Mouse (Mus musculus): ENCODE results near the gene Lama5. TPM values are rescaled to one million over a fixed set of nuclear protein-coding genes. Genes with fewer than 3 reads are reported as not detected.

Gene Lama5
- polyA plus RNA-seq, 1 experiment: 8.3 TPM

DNA sequence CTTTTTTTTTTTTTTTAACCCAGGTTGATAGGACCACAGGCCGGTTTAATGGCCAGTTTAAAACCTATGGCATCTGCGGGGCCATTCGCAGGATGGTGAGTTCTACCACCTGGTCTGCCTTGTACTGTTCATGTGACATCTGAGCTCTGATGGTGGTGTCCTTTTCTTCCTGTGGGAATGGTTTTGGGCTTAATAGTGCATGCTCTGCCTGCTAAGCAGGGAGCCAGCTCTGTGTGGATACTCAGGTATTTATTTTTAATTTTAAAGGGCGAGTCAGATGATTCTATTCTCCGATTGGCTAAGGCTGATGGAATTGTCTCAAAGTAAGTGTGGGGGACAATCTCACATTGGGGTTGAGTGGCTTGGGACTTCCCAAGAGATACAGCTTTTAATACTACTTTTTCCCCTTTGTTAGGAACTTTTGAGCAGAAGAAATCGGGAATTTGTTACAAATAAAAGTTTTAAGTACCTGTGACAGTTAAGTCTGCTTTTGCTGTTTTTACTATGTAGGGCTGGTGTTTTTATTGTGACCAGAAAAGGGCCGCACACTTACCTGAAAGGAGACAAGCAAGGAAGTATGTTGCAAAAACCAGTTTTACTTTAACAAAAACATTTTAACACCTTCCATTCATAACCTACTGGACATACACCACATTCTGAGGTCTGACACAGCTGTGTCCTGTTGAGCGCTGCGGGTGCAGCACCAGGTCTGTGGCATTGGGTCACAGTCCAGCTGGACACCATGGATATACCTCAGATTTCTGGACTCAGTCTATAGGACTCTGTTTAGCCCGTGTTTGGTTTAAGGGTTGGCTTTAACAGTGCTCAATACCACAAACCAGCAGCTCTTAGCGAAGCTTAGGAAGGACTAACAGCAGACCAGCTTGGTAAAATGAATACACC lies 32.6 kb upstream of the Lama5 start:
- Histone ChIP-seq H3K4me3 (ENCODE audit: control insufficient read depth, low read depth, low read length) (peak overlapping the region; percentile 96), H3K27ac (ENCODE audit: control insufficient read depth, insufficient read depth, low read depth, low read length) (no peak overlapping the region), H3K36me3 (ENCODE audit: control insufficient read depth, insufficient read depth, low read length) (no peaks in the 10 kb centered on the region; the same call in none of the 2 replicates), H3K4me1 (ENCODE audit: control insufficient read depth, insufficient read depth, low read length) (peaks cover 10% of the 10 kb centered on the region), H3K27me3 (ENCODE audit: control insufficient read depth, insufficient read depth, low read length) (no peaks in the 10 kb centered on the region)
- no peak for TF ChIP-seq CTCF (IDR thresholded peaks at IDR 0.05; ENCODE audit: control insufficient read depth, insufficient read depth, insufficient replicate concordance, low read depth, low read length)
- no peak for TF ChIP-seq POLR2A (IDR thresholded peaks at IDR 0.05; ENCODE audit: control insufficient read depth, low read depth, low read length)

DNA sequence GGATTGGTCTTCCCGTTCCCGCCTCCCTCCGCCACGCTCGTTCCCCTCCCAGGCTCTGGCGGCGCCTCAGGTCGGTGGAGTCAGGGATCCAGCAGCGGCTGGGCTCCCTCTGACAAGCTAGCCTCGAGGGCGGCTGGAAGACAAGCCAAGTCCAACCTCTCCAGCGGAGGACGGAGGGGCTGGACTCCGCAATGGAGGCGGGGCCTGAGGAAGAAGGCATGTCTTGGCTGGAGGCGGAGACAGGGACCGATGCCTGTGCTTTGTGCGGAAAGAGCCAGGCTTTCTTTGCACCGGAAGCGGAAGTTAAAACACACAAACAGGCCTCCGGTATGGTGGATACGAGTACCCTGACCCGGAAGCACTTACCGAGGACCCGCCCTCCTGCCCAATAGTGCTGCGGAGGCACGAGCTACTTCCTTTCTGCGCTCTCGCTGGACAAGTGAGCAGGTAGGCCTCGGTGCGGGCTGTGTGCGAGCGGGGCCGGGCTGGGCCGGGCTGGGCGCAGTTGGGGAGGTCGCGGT lies 31.4 kb upstream of the Lama5 start, which contains the start of gene Rps21:
TSS of gene Rps21 (plus strand) at position 377 of the 521 bp plus-strand sequence.
- Histone ChIP-seq H3K4me3 (ENCODE audit: control insufficient read depth, low read depth, low read length) (peak within 1 kb of the TSS; percentile 96), H3K27ac (ENCODE audit: control insufficient read depth, insufficient read depth, low read depth, low read length) (peak within 1 kb of the TSS; percentile 84), H3K36me3 (ENCODE audit: control insufficient read depth, insufficient read depth, low read length) (no peaks in the 10 kb centered on the region; the same call in 1 of the 2 replicates), H3K4me1 (ENCODE audit: control insufficient read depth, insufficient read depth, low read length) (peaks cover 10% of the 10 kb centered on the region), H3K27me3 (ENCODE audit: control insufficient read depth, insufficient read depth, low read length) (no peaks in the 10 kb centered on the region)
- TF ChIP-seq POLR2A (IDR thresholded peaks at IDR 0.05; ENCODE audit: control insufficient read depth, low read depth, low read length) (peak; percentile 99), CTCF (IDR thresholded peaks at IDR 0.05; ENCODE audit: control insufficient read depth, insufficient read depth, insufficient replicate concordance, low read depth, low read length) (no peak)

DNA sequence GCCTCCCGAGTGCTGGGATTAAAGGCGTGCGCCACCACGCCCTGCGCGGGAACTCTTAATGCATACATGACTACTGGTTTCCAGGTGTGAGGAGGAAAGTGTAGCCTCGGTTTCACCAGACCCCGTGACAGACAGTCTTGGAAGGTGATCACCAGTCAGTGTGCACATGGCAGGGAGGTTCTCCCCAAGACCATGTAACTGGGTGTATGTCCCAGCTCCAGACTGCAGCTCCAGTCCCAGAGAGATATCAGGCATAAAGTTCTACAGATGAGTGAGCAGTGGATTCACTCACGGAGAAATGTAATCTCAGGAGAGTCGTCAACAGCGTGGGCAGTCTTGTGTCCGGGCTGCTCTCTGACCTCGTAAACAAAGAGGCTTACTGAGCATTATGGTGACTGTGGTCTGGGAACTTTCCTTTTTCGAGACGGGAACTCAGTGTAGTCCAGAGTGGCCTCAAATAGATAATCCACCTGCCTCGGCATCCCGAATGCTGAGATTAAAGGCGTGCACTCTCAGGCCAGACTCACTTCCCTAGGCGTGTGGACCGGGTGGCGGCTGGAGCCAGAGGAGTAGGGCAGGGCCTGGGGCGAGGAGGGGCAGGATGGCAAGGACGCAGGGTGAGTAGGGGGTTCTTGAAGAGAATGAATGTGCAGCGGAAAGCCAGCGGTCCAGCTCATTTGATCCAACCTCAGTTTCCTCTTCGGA lies 30.8 kb upstream of the Lama5 start:
- H3K27me3 ChIP-seq (ENCODE audit: control insufficient read depth, insufficient read depth, low read length): no peaks in the 10 kb centered on the region
- H3K36me3 ChIP-seq (ENCODE audit: control insufficient read depth, insufficient read depth, low read length): no peaks in the 10 kb centered on the region; the same call in 1 of the 2 replicates
- H3K4me1 ChIP-seq (ENCODE audit: control insufficient read depth, insufficient read depth, low read length): peaks cover 10% of the 10 kb centered on the region
- no peak for TF ChIP-seq POLR2A (IDR thresholded peaks at IDR 0.05; ENCODE audit: control insufficient read depth, low read depth, low read length)
- TF ChIP-seq CTCF (IDR thresholded peaks at IDR 0.05; ENCODE audit: control insufficient read depth, insufficient read depth, insufficient replicate concordance, low read depth, low read length): no peak
- H3K27ac ChIP-seq (ENCODE audit: control insufficient read depth, insufficient read depth, low read depth, low read length): peak overlapping the region; percentile 79
- H3K4me3 ChIP-seq (ENCODE audit: control insufficient read depth, low read depth, low read length): peak overlapping the region; percentile 96

DNA sequence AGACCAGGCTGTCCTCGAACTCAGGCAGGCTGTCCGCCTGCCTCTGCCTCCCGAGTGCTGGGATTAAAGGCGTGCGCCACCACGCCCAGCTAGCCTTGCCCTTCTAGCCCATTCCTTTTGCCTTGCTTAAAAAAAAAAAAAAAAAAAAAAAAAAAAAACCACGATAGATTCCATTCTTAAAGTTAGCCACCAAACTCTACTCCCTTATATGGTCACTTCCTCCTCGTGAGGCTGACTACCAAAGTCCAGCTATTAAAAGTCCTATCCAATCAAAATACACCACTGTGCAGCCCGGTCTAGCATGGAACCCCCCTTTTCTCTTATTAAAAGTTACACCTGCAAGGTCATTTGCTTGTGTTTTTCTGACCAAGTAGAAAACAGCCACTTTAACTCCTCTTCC lies 30.0 kb upstream of the Lama5 start:
- no peaks in the 10 kb centered on the region for H3K27me3 ChIP-seq (ENCODE audit: control insufficient read depth, insufficient read depth, low read length)
- no peak for TF ChIP-seq POLR2A (IDR thresholded peaks at IDR 0.05; ENCODE audit: control insufficient read depth, low read depth, low read length)
- no peak for TF ChIP-seq CTCF (IDR thresholded peaks at IDR 0.05; ENCODE audit: control insufficient read depth, insufficient read depth, insufficient replicate concordance, low read depth, low read length)
- peaks cover 12% of the 10 kb centered on the region for H3K4me1 ChIP-seq (ENCODE audit: control insufficient read depth, insufficient read depth, low read length)
- no peak overlapping the region for H3K27ac ChIP-seq (ENCODE audit: control insufficient read depth, insufficient read depth, low read depth, low read length)
- H3K4me3 ChIP-seq (ENCODE audit: control insufficient read depth, low read depth, low read length): no peak overlapping the region
- no peaks in the 10 kb centered on the region; the same call in 1 of the 2 replicates for H3K36me3 ChIP-seq (ENCODE audit: control insufficient read depth, insufficient read depth, low read length)

DNA sequence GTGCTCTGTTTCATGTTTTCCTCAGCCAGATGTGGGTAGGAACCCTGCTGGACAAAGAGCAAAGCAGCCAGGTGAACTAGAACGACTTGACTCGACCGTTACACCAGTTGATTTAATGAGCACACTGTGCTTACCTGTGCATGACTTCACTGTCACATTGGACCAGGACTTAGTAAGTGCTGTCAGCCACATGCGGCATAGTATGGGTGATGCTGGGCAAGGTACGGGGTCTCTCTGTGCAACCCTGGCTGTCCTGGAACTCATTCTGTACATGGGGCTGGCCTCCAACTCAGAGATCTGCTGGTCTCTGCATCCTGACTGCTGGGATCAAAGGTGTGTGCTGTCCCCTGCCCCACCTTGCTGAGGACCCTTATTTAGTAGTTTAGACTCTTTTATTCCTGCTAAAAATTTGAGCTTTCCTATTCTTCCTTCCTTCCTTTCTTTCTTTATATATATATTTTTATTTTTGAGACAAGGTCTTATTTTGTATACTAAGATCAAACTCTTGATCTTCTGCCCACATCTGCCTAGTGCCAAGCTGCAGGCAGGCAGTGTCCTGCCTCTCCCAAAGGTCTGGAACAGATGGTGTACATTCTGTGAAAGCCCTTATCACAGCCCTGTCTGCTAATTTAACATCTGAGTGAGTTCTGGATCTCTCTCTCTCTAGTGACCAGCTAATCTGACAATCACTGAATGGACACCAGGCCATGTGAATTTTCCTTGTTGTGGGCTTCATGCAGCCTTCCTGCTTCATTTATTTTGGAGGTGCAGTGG lies 29.0 kb upstream of the Lama5 start:
- no peak for TF ChIP-seq POLR2A (IDR thresholded peaks at IDR 0.05; ENCODE audit: control insufficient read depth, low read depth, low read length)
- TF ChIP-seq CTCF (IDR thresholded peaks at IDR 0.05; ENCODE audit: control insufficient read depth, insufficient read depth, insufficient replicate concordance, low read depth, low read length): no peak
- Histone ChIP-seq H3K27ac (ENCODE audit: control insufficient read depth, insufficient read depth, low read depth, low read length) (no peak overlapping the region), H3K36me3 (ENCODE audit: control insufficient read depth, insufficient read depth, low read length) (no peaks in the 10 kb centered on the region), H3K4me1 (ENCODE audit: control insufficient read depth, insufficient read depth, low read length) (peaks cover 12% of the 10 kb centered on the region), H3K4me3 (ENCODE audit: control insufficient read depth, low read depth, low read length) (no peak overlapping the region), H3K27me3 (ENCODE audit: control insufficient read depth, insufficient read depth, low read length) (no peaks in the 10 kb centered on the region)

DNA sequence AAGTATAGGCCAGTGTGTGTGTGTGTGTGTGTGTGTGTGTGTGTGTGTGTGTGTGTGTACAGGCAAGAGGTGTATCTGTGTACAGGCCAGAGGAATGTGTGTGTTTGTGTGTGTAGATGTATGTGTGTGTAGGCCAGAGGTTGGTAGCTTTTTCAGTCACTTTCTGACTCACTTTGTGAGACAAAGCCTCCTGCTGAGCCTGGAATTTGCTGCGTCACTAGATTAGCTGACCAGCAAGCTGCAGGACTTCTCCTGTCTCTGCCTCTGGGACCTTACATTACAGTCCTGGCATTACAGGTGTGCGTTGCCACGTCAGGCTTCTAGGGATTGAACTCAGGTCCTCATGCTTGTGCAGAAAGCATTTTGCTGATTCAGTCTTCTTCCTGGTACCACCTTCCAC lies 26.2 kb upstream of the Lama5 start:
- Histone ChIP-seq H3K27ac (ENCODE audit: control insufficient read depth, insufficient read depth, low read depth, low read length) (no peak overlapping the region), H3K4me3 (ENCODE audit: control insufficient read depth, low read depth, low read length) (no peak overlapping the region), H3K4me1 (ENCODE audit: control insufficient read depth, insufficient read depth, low read length) (peaks cover 15% of the 10 kb centered on the region), H3K27me3 (ENCODE audit: control insufficient read depth, insufficient read depth, low read length) (no peaks in the 10 kb centered on the region), H3K36me3 (ENCODE audit: control insufficient read depth, insufficient read depth, low read length) (no peaks in the 10 kb centered on the region)
- TF ChIP-seq CTCF (IDR thresholded peaks at IDR 0.05; ENCODE audit: control insufficient read depth, insufficient read depth, insufficient replicate concordance, low read depth, low read length): no peak
- TF ChIP-seq POLR2A (IDR thresholded peaks at IDR 0.05; ENCODE audit: control insufficient read depth, low read depth, low read length): no peak
